Mouse (Mus musculus) left cerebral cortex, postnatal 10 days (tissue): Measurements from ENCODE around the gene Pou2f2. TPM values are rescaled to one million over a fixed set of nuclear protein-coding genes. Genes with fewer than 3 reads are reported as not detected.

ENCODE experiments used
- DNase-seq, 2 experiments: peaks; one replicate each; pipeline ENCODE4 v3.0.0; 2021 to 2022; ENCODE audit warnings: low spot score in 2 of 2, mixed read lengths in 1 of 2; ENCODE audit errors: extremely low spot score in 1 of 2
- intact Hi-C: fragments of 180-260 bp; cut with DNase I; formaldehyde crosslinking; loops from one replicate; pipeline ENCODE4 v1.15.1; 2025
- total RNA-seq, 2 experiments: library from RNA; stranded (reverse); gene quantifications; 2 replicates each; pipeline ENCODE4 v1.2.3; 2021

The Pou2f2 gene
- total RNA-seq, 2 experiments from 2014 or later, result 11.0 to 14.1 TPM

GRCm38 (mm10) chr7:25197384-25198018 lies 18.0 kb upstream of the Pou2f2 start:
- intact Hi-C loops, result no loop called here

GRCm38 (mm10) chr7:25196107-25196506 lies 16.6 kb upstream of the Pou2f2 start:
- intact Hi-C loops, result no loop called here
- no peak for DNase-seq

More at GRCm38 (mm10) chr7:25197384-25198018, 18.0 kb upstream of the Pou2f2 start:
- DNase-seq, result no peak

- DNase-seq, result no peak
- intact Hi-C loops, result no loop called here
Measured at GRCm38 (mm10) chr7:25195148-25195547, 15.6 kb upstream of the Pou2f2 start.

- DNase-seq, result no peak
- intact Hi-C loops, result no loop called here
Measured at GRCm38 (mm10) chr7:25192110-25192509, 12.6 kb upstream of the Pou2f2 start.

GRCm38 (mm10) chr7:25190806-25191205 lies 11.3 kb upstream of the Pou2f2 start:
- DNase-seq, result no peak
- intact Hi-C loops, result no loop called here

- intact Hi-C loops, result loop anchor here (1.0 to 5.0 kb wide), 2 partner anchors 56 to 81 kb away; no protein-coding TSS in a partner anchor
Measured at GRCm38 (mm10) chr7:25187662-25188650, 8.4 kb upstream of the Pou2f2 start.

GRCm38 (mm10) chr7:25184091-25184490 lies 4.6 kb upstream of the Pou2f2 start:
- no peak for DNase-seq
- intact Hi-C loops, result no loop called here

More at GRCm38 (mm10) chr7:25187662-25188650, 8.4 kb upstream of the Pou2f2 start:
- DNase-seq, result peak; percentile 79 to 85

- DNase-seq, result no peak
- intact Hi-C loops, result no loop called here
Measured at GRCm38 (mm10) chr7:25181814-25182213, 2.3 kb upstream of the Pou2f2 start.

GRCm38 (mm10) chr7:25181331-25181790 lies 1.8 kb upstream of the Pou2f2 start:
- intact Hi-C loops, result no loop called here
- peak in 1 of 2 experiments; percentile 55 for DNase-seq

- intact Hi-C loops, result no loop called here
- no peak for DNase-seq
Measured at GRCm38 (mm10) chr7:25180512-25180911, 986 bp upstream of the Pou2f2 start.

- peak in 1 of 2 experiments; percentile 54 for DNase-seq
- intact Hi-C loops, result no loop called here
Measured at GRCm38 (mm10) chr7:25178787-25179605, 530 bp downstream of the Pou2f2 start.

GRCm38 (mm10) chr7:25178317-25178716 lies 1.2 kb downstream of the Pou2f2 start:
- peak in 1 of 2 experiments; percentile 52 for DNase-seq
- intact Hi-C loops, result no loop called here

GRCm38 (mm10) chr7:25174343-25174742 lies 5.2 kb downstream of the Pou2f2 start:
- intact Hi-C loops, result no loop called here

GRCm38 (mm10) chr7:25172669-25173068 lies 6.9 kb downstream of the Pou2f2 start:
- intact Hi-C loops, result no loop called here
- no peak for DNase-seq

More at GRCm38 (mm10) chr7:25174343-25174742, 5.2 kb downstream of the Pou2f2 start:
- DNase-seq, result no peak

GRCm38 (mm10) chr7:25170583-25170982 lies 8.9 kb downstream of the Pou2f2 start:
- intact Hi-C loops, result no loop called here
- DNase-seq, result no peak

- no peak for DNase-seq
- intact Hi-C loops, result no loop called here
Measured at GRCm38 (mm10) chr7:25166106-25166505, 13.4 kb downstream of the Pou2f2 start.

- intact Hi-C loops, result no loop called here
Measured at GRCm38 (mm10) chr7:25156158-25156648, 23.3 kb downstream of the Pou2f2 start.

GRCm38 (mm10) chr7:25155469-25156157 lies 23.9 kb downstream of the Pou2f2 start:
- DNase-seq, result peak in 1 of 2 experiments; percentile 24
- intact Hi-C loops, result no loop called here

More at GRCm38 (mm10) chr7:25156158-25156648, 23.3 kb downstream of the Pou2f2 start:
- peak in 1 of 2 experiments; percentile 12 for DNase-seq
